ENCODE assay signal across 8 mouse cellular contexts in genomic region chr5:136321378-136321777, GRCm38 (mm10).
A peak's percentile ranks its signal among the peaks of the same experiment; 100 is the strongest.
DNase-seq lines count a peak whose midpoint lies in the region; ATAC-seq and TF ChIP-seq lines count a peak whose summit lies in the region.
"Had no signal": no experiment of that assay in that cellular context is flagged by ENCODE, and none has a peak within 500 bp of the region (broad histone marks: within the 10 kb centered on the region; RNA-seq: fewer than 3 reads in every experiment).

No protein-coding gene starts in this region.

- no peak overlapping the region for H3K9ac ChIP-seq in intestine, postnatal 0 days (ENCODE audit: low read depth, low read length)
- H3K9ac ChIP-seq in intestine, embryonic 15.5 days: no peak overlapping the region

- peak; percentile 63 for TF ChIP-seq CTCF in intestine, postnatal 0 days (IDR thresholded peaks at IDR 0.05; ENCODE audit: low read depth)

- no peaks in the 10 kb centered on the region for H3K27me3 ChIP-seq in intestine, postnatal 0 days (replicated peaks; ENCODE audit: control insufficient read depth, insufficient read depth, low read length)
- no peaks in the 10 kb centered on the region for H3K27me3 ChIP-seq in intestine, embryonic 15.5 days (replicated peaks)

- peaks cover 51% of the 10 kb centered on the region for H3K36me3 ChIP-seq in intestine, postnatal 0 days (ENCODE audit: control insufficient read depth, insufficient read depth)
- peaks cover 19% of the 10 kb centered on the region for H3K36me3 ChIP-seq in intestine, embryonic 15.5 days

- H3K4me3 ChIP-seq in intestine, postnatal 0 days (ENCODE audit: low read depth, low read length): no peak overlapping the region
- no peak overlapping the region for H3K4me3 ChIP-seq in intestine, embryonic 15.5 days (replicated peaks)

- ATAC-seq in intestine, postnatal 0 days: no peak
- no peak for ATAC-seq in intestine, embryonic 15.5 days

- WGBS in intestine, postnatal 0 days: 77% methylated on average over 6 of the region's 6 CpGs
- WGBS in intestine, embryonic 15.5 days: 74% methylated on average over 6 of the region's 6 CpGs

- DNase-seq in 3T3-L1 (ENCODE audit: low read depth, low spot score) (peak; percentile 45), MN1 (ENCODE audit: low spot score) (no peak)
- peak; percentile 34 to 38 for DNase-seq in B cell, adult 2 months
- peak; percentile 28 for DNase-seq in kidney, postnatal 14 days
- no peak for DNase-seq in frontal cortex, postnatal 10 days (ENCODE audit: low spot score in 2 of 2)
- DNase-seq: right cerebral cortex, adult 18-20 months had no signal

- no peaks in the 10 kb centered on the region for H3K9me3 ChIP-seq in intestine, postnatal 0 days (ENCODE audit: control insufficient read depth)
- no peaks in the 10 kb centered on the region for H3K9me3 ChIP-seq in intestine, embryonic 15.5 days

- no peaks in the 10 kb centered on the region for H3K4me1 ChIP-seq in intestine, postnatal 0 days (replicated peaks; ENCODE audit: control insufficient read depth, insufficient read depth, low read length)
- no peaks in the 10 kb centered on the region for H3K4me1 ChIP-seq in intestine, embryonic 15.5 days (replicated peaks)

- H3K27ac ChIP-seq in intestine, postnatal 0 days (ENCODE audit: low read depth, low read length): no peak overlapping the region
- H3K27ac ChIP-seq in intestine, embryonic 15.5 days: no peak overlapping the region

- H3K4me2 ChIP-seq in intestine, postnatal 0 days (replicated peaks; ENCODE audit: low read depth): no peak overlapping the region
- H3K4me2 ChIP-seq in intestine, embryonic 15.5 days (replicated peaks): no peak overlapping the region

Comparison
In these comparisons a context has a peak if more than half of its experiments do, and no peak if none do; other contexts are left out.
1. DNase-seq: peak in 3T3-L1 (single experiment), B cell, adult 2 months (2 of 2) and kidney, postnatal 14 days (single experiment); none in frontal cortex, postnatal 10 days (0 of 2) and MN1 (single experiment).